Mouse (Mus musculus) kidney, adult 2 months (tissue): ENCODE measurements at regions not wholly inside any gene's neighbourhood (a gene's known extent, or its start where the extent isn't known, plus 50 kb on each side); places are given as distances from the start of the nearest gene placed in this dataset.

ENCODE experiments used
- DNase-seq: peaks from one replicate; pipeline ENCODE4 v3.0.0; 2021
- H3K27ac ChIP-seq: fragments of 200-500 bp; 2 replicates; pipeline ENCODE4 v1.5.1; 2012; ENCODE audit warnings: low read depth, low read length, control low read depth, inconsistent platforms; ENCODE audit not compliant: insufficient read depth
- H3K27me3 ChIP-seq: fragments of 200-500 bp; replicated peaks from 2 replicates; pipeline ENCODE4 v1.6.1; 2012; ENCODE audit warnings: mild to moderate bottlenecking, moderate library complexity, low read length, inconsistent platforms; ENCODE audit not compliant: control insufficient read depth, insufficient read depth
- H3K36me3 ChIP-seq: fragments of 200-500 bp; 2 replicates; pipeline ENCODE4 v1.6.1; 2012; ENCODE audit warnings: mild to moderate bottlenecking, moderate library complexity, low read length, inconsistent platforms; ENCODE audit not compliant: control insufficient read depth, insufficient read depth
- H3K4me1 ChIP-seq: fragments of 200-500 bp; 2 replicates; pipeline ENCODE4 v1.6.1; 2011; ENCODE audit warnings: low read length; ENCODE audit not compliant: control insufficient read depth, insufficient read depth
- H3K4me3 ChIP-seq: fragments of 200-500 bp; 2 replicates; pipeline ENCODE4 v1.5.1; 2011; ENCODE audit warnings: mild to moderate bottlenecking, low read depth, low read length, control low read depth; ENCODE audit not compliant: insufficient read depth
- CTCF ChIP-seq: fragments of 200-500 bp; conservative IDR thresholded peaks from 2 replicates; pipeline ENCODE4 v1.5.1; 2011; ENCODE audit warnings: low read depth, mild to moderate bottlenecking, control low read depth, low read length, moderate library complexity, mixed read lengths; ENCODE audit not compliant: insufficient read depth, insufficient read length
- POLR2A ChIP-seq: fragments of 200-500 bp; IDR thresholded peaks from one replicate; pipeline ENCODE4 v1.6.1; 2011; ENCODE audit warnings: low read depth, low read length, control low read depth
- WGBS: fragments of 180-500 bp; shearing (Covaris S2); methylation state at CpG from one replicate; pipeline ENCODE4 v1.1.7; 2018; 5-methylcytosine and 5-hydroxymethylcytosine counted together

DNA sequence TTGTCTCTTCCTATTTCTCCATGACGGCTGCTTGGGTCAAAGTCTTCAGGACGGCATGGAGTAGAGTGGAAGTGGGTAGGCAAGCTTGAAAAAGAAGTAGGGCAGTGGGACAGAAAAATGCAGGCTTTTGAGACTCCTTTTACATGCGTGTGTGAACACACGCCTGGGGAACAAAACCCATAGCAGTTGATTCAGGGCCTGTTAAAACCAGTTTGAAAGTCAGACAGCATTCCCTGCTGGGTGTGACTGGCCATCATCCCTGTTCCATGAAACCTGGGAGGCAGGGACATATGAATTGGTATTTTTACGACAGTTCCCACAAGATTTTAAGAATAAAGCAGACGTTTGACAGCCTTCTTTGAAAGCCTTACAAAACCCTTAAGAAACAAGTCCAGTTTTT, 226.8 kb upstream of the Cdh13 start:
- Histone ChIP-seq H3K4me3 (no peak overlapping the region), H3K4me1 (no peaks in the 10 kb centered on the region), H3K36me3 (no peaks in the 10 kb centered on the region), H3K27me3 (no peaks in the 10 kb centered on the region), H3K27ac (no peak overlapping the region)
- no peak for TF ChIP-seq CTCF
- no peak for TF ChIP-seq POLR2A
- DNase-seq: no peak
- WGBS: 87% methylated on average over 6 of the region's 6 CpGs

DNA sequence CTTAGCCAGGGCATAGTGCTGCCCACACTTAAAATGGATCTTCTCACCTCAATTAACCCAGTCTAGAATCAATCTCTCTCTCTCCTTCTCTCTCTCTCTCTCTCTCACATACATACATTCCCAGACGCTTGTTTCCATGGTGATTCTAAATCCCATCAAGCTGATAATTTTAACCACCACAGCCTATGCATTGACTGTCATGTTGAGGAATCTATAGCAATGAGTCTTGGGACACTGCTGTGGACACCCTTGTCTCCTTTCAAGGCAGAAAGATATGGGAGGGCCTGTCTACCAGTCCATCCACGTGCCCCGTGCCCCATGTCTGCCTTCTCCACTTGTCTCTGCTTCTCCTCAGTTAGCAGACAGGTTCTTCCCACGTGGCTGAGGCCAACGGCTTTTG, 228.0 kb upstream of the Cdh13 start:
- H3K27me3 ChIP-seq: no peaks in the 10 kb centered on the region
- no peaks in the 10 kb centered on the region for H3K36me3 ChIP-seq
- no peaks in the 10 kb centered on the region for H3K4me1 ChIP-seq
- H3K27ac ChIP-seq: no peak overlapping the region
- no peak for DNase-seq
- TF ChIP-seq POLR2A: no peak
- no peak for TF ChIP-seq CTCF
- H3K4me3 ChIP-seq: no peak overlapping the region
- WGBS: 74% methylated on average over 5 of the region's 5 CpGs

DNA sequence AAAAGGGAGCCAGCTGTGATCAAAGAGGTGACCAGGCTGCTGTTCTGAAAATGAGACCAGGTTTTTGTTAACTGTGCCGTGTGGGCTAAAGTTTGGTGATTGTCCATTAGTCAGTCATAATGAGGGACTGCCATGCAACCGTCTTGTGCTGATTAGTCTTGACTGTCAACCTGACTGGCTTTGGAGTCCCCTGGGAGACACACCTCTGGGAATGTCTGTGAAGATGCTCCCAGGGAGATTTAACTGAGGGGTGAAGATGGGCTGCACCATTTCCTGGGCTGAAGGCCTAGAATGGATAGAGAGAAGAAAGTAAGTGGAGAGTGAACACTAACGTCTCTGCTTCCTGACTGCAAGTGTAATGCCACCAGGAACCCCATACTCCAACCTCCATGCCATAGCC, 233.1 kb upstream of the Cdh13 start:
- Histone ChIP-seq H3K36me3 (no peaks in the 10 kb centered on the region), H3K4me1 (no peaks in the 10 kb centered on the region), H3K27ac (no peak overlapping the region), H3K27me3 (no peaks in the 10 kb centered on the region), H3K4me3 (no peak overlapping the region)
- WGBS: 89% methylated on average over 3 of the region's 3 CpGs
- TF ChIP-seq CTCF: no peak
- no peak for TF ChIP-seq POLR2A
- DNase-seq: no peak

DNA sequence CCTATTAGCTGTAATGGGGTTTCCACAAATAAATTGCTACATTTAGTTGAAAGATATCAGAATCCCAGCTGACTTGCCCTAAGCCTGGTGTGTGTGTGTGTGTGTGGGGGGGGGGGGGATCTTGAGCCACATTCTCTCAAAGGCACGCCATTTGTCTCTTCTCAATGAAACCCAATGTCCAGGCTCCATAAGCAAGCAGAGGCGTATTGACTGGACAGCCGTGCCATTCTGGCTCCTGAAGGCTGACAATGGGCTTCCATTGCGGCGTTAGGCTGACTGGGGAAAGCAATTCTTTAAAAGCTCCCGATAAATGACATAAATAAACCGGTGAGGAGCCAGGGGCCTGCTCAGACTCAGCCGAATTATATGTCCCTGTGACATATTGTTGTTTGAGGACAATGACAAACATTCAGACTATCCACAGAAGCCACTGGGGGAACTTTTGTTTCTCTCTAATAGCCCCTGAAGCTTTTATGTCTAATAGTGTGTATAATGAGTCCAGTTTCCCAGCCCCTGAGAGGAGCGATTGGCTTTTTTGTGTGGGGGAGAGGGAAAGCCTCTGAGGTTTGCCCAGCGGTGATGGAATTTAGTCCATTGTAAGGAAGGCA, 240.6 kb upstream of the Mphosph6 start:
- Histone ChIP-seq H3K27ac (no peak overlapping the region), H3K27me3 (no peaks in the 10 kb centered on the region), H3K4me1 (no peaks in the 10 kb centered on the region), H3K4me3 (no peak overlapping the region), H3K36me3 (no peaks in the 10 kb centered on the region)
- DNase-seq: no peak
- TF ChIP-seq POLR2A (no peak), CTCF (no peak)
- whole genome bisulfite sequencing: 65% methylated on average over 10 of the region's 10 CpGs

DNA sequence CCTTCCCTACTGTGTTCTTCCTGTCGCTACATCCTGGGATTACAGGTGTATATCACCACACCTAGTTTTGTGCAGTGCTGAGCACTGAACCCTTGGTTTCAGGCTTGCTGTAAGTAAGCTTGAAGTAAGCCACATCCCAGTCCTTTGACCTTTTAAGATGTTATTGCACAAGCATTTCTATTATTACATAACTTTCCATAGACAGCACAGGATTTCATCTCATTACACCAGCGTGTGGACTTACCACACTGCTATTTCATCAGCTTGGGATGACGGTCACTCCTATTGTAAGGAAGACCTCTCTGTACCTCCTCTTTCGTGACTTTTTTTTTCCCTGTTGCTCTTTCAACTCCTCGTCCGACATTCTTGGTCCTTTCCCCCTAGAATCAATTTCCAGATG, 239.5 kb upstream of the Mphosph6 start:
- no peak for DNase-seq
- no peak for TF ChIP-seq CTCF
- TF ChIP-seq POLR2A: no peak
- Histone ChIP-seq H3K4me3 (no peak overlapping the region), H3K4me1 (no peaks in the 10 kb centered on the region), H3K27me3 (no peaks in the 10 kb centered on the region), H3K36me3 (no peaks in the 10 kb centered on the region), H3K27ac (no peak overlapping the region)
- 46% methylated on average over 6 of the region's 6 CpGs for WGBS

DNA sequence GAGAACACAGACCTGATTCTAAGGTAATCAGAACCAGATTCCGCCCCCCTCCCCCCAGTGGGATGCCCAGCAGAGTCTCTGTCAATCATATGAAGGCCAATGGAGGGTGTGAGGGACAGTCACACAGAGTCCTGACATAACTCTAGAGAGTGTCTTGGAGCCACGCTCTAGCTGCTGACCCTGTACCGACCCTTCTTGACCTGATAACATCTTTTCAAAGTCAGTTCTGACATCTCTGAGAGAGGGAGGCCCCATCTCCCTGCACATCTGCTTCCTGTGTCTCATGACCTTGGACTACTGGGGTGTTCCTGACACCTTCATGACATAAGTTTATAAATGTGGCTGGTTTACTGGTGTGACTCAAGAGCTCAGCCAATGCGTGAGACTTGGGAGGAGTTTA, 236.1 kb upstream of the Mphosph6 start:
- H3K27me3 ChIP-seq: no peaks in the 10 kb centered on the region; the same call in 1 of the 2 replicates
- H3K4me1 ChIP-seq: no peaks in the 10 kb centered on the region
- TF ChIP-seq POLR2A (no peak), CTCF (no peak)
- no peak overlapping the region for H3K27ac ChIP-seq
- no peaks in the 10 kb centered on the region for H3K36me3 ChIP-seq
- DNase-seq: no peak
- no peak overlapping the region for H3K4me3 ChIP-seq
- 51% methylated on average over 4 of the region's 4 CpGs for WGBS

DNA sequence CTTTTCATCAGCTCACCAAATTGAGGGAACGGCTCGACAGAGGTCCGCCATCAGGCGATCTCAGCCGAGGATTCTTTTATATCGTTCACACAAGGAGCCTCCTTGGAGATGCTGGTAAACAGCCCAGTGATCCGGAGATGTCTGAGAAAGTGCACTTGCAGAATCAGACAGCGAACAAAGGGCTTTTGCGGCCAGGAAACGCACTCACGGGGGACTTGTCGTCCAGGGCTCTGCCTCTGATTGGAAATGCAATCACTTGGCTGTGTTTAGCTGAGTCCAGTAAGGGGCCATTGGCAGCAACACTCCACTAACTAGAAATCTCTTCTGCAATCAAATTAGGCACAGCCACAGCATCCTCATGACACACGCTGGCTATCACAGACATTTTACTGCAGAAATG, 232.3 kb upstream of the Mphosph6 start:
- Histone ChIP-seq H3K4me3 (no peak overlapping the region), H3K4me1 (no peaks in the 10 kb centered on the region), H3K27me3 (no peaks in the 10 kb centered on the region; the same call in 1 of the 2 replicates), H3K27ac (no peak overlapping the region), H3K36me3 (no peaks in the 10 kb centered on the region)
- WGBS: 51% methylated on average over 13 of the region's 13 CpGs
- no peak for TF ChIP-seq CTCF
- TF ChIP-seq POLR2A: no peak
- DNase-seq: no peak

DNA sequence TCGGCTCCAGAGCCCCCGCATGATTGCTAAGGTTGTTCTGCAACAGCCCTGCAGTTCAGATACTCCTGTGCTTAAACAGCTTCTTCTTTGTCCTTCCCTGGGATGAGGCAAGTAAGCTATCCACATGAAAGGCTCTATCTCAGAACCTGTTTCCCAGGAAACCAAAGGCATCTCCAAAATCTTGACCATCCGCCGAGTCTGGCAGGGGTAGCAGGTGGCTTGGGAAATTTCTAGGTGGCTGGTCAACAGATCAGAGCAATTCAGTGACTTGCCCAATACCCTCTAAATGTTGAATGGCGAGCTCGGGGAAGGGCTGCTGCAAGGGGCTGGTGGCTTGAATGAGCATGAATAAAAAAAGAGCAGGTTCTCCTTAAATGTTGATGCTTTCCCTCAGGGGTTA, 229.7 kb upstream of the Mphosph6 start:
- 60% methylated on average over 6 of the region's 6 CpGs for WGBS
- no peak overlapping the region for H3K27ac ChIP-seq
- H3K27me3 ChIP-seq: no peaks in the 10 kb centered on the region; the same call in 1 of the 2 replicates
- no peak for DNase-seq
- no peaks in the 10 kb centered on the region for H3K36me3 ChIP-seq
- TF ChIP-seq POLR2A (no peak), CTCF (no peak)
- H3K4me1 ChIP-seq: no peaks in the 10 kb centered on the region
- H3K4me3 ChIP-seq: no peak overlapping the region
